Mouse (Mus musculus) forebrain, postnatal 0 days (tissue): ENCODE data around the gene Gm13757. TPM values are rescaled to one million over a fixed set of nuclear protein-coding genes. Genes with fewer than 3 reads are reported as not detected.
"Not testable (repeated sequence)": the region's sequence is repeated elsewhere in the genome, so short reads cannot be mapped to it uniquely, and the experiment has no call there.

ENCODE experiments used
- ATAC-seq: fragments of 200-750 bp; cut with Nextera tagmentation; 2 replicates; pipeline ENCODE4 v1.8.0; 2017; ENCODE audit warnings: mild to moderate bottlenecking, moderate library complexity
- DNase-seq: peaks from one replicate; pipeline ENCODE4 v3.0.0-alpha.2; 2015
- H3K27ac ChIP-seq: fragments of 300-500 bp; sonication (generic); 2 replicates; pipeline ENCODE4 v1.5.1; 2014; ENCODE audit warnings: low read depth, mild to moderate bottlenecking, antibody characterized with exemption, low read length, moderate library complexity, mixed read lengths
- H3K27me3 ChIP-seq: fragments of 300-500 bp; sonication (generic); 2 replicates; pipeline ENCODE4 v1.6.1; 2014; ENCODE audit warnings: mild to moderate bottlenecking, low read length, mixed read lengths; ENCODE audit not compliant: insufficient read depth
- H3K36me3 ChIP-seq: fragments of 300-500 bp; sonication (generic); 2 replicates; pipeline ENCODE4 v1.6.1; 2014; ENCODE audit warnings: mild to moderate bottlenecking, moderate library complexity; ENCODE audit not compliant: insufficient read depth
- H3K4me1 ChIP-seq: fragments of 300-500 bp; sonication (generic); 2 replicates; pipeline ENCODE4 v1.6.1; 2014; ENCODE audit warnings: antibody characterized with exemption; ENCODE audit not compliant: insufficient read depth
- H3K4me2 ChIP-seq: fragments of 300-500 bp; sonication (generic); 2 replicates; pipeline ENCODE4 v1.6.1; 2014; ENCODE audit warnings: low read depth, mild to moderate bottlenecking, moderate library complexity
- H3K4me3 ChIP-seq: fragments of 300-500 bp; sonication (generic); 2 replicates; pipeline ENCODE4 v1.5.1; 2014; ENCODE audit warnings: low read depth, low read length, mixed read lengths
- H3K9ac ChIP-seq: fragments of 300-500 bp; sonication (generic); 2 replicates; pipeline ENCODE4 v1.6.1; 2014; ENCODE audit warnings: mild to moderate bottlenecking
- H3K9me3 ChIP-seq: fragments of 300-500 bp; sonication (generic); 2 replicates; pipeline ENCODE4 v1.6.1; 2016; ENCODE audit warnings: low read length
- CTCF ChIP-seq: sonication (generic); IDR thresholded peaks from 2 replicates; pipeline ENCODE4 v1.5.1; 2016; ENCODE audit warnings: antibody characterized with exemption, control low read depth, low read depth
- WGBS: fragments of 180-500 bp; shearing (Covaris S2); extraction: QIAGEN DNeasy Blood & Tissue Kit; methylation state at CpG from one replicate; pipeline ENCODE4 v1.1.7; 2014; 5-methylcytosine and 5-hydroxymethylcytosine counted together
- polyA plus RNA-seq: library from polyadenylated mRNA; unstranded; fragments of >200 nt; fragmentation: Nextera tagmentation; extraction: Ambion mirVana; gene quantifications from 2 replicates; pipeline ENCODE4 v1.2.1, GENCODE M21; 2015
- total RNA-seq: library from RNA; depleted of rRNA; stranded (reverse); fragments of >200 nt; gene quantifications from 2 replicates; pipeline ENCODE4 v1.2.3, GENCODE M21; 2014; rRNA removed

Gm13757 gene
- not detected in 2 replicates for total RNA-seq
- not detected in 2 replicates for polyA plus RNA-seq

- Histone ChIP-seq H3K36me3 (no peaks in the 10 kb centered on the region), H3K9ac (no peak within 1 kb of the TSS), H3K4me1 (no peaks in the 10 kb centered on the region), H3K9me3 (no peaks in the 10 kb centered on the region), H3K4me2 (no peak within 1 kb of the TSS), H3K27ac (no peak within 1 kb of the TSS), H3K4me3 (no peak within 1 kb of the TSS), H3K27me3 (no peaks in the 10 kb centered on the region)
- WGBS = 93% methylated on average over 1 of the region's 1 CpGs
- DNase-seq = no peak
- TF ChIP-seq CTCF = no peak
- ATAC-seq = no peak
These were observed at the start of gene Gm13757 for GRCm38 (mm10) chr2:88449031-88449430. Gene Gm13757 (minus strand): TSS chr2:88449131.

- ATAC-seq = no peak
- no peak for DNase-seq
- no peak within 1 kb of the TSS for H3K9ac ChIP-seq
- 61% methylated on average over 2 of the region's 2 CpGs for WGBS
- H3K9me3 ChIP-seq = no peaks in the 10 kb centered on the region
- H3K27me3 ChIP-seq = no peaks in the 10 kb centered on the region
- no peak within 1 kb of the TSS for H3K4me3 ChIP-seq
- H3K27ac ChIP-seq = no peak within 1 kb of the TSS
- TF ChIP-seq CTCF = no peak
- no peak within 1 kb of the TSS for H3K4me2 ChIP-seq
- no peaks in the 10 kb centered on the region for H3K4me1 ChIP-seq
- H3K36me3 ChIP-seq = no peaks in the 10 kb centered on the region
These were observed 44.1 kb upstream of the Gm13757 start, which contains the start of gene Olfr1185-ps1 for GRCm38 (mm10) chr2:88493020-88493419. Gene Olfr1185-ps1 (plus strand): TSS chr2:88493320.

GRCm38 (mm10) chr2:88483298-88483697 lies 34.4 kb upstream of the Gm13757 start, which contains the start of gene Olfr1184:
Gene Olfr1184 (plus strand): TSS chr2:88483598.
- no peak within 1 kb of the TSS for H3K9ac ChIP-seq
- no peak for ATAC-seq
- no peak for TF ChIP-seq CTCF

GRCm38 (mm10) chr2:88454567-88454966 lies 5.6 kb upstream of the Gm13757 start, which contains the start of gene Olfr1183:
Gene Olfr1183 (plus strand): TSS chr2:88454867.
- not testable (repeated sequence) for H3K4me2 ChIP-seq, H3K9me3 ChIP-seq, ATAC-seq, H3K9ac ChIP-seq, DNase-seq, H3K27ac ChIP-seq, H3K27me3 ChIP-seq, H3K36me3 ChIP-seq, H3K4me3 ChIP-seq, H3K4me1 ChIP-seq
- WGBS = 78% methylated on average over 1 of the region's 1 CpGs

More at GRCm38 (mm10) chr2:88483298-88483697, 34.4 kb upstream of the Gm13757 start, which contains the start of gene Olfr1184:
- Histone ChIP-seq H3K4me3 (no peak within 1 kb of the TSS), H3K27me3 (no peaks in the 10 kb centered on the region), H3K4me1 (no peaks in the 10 kb centered on the region), H3K36me3 (no peaks in the 10 kb centered on the region), H3K9me3 (no peaks in the 10 kb centered on the region), H3K4me2 (no peak within 1 kb of the TSS), H3K27ac (no peak within 1 kb of the TSS)
- WGBS = 92% methylated on average over 2 of the region's 2 CpGs
- DNase-seq = no peak

DNA sequence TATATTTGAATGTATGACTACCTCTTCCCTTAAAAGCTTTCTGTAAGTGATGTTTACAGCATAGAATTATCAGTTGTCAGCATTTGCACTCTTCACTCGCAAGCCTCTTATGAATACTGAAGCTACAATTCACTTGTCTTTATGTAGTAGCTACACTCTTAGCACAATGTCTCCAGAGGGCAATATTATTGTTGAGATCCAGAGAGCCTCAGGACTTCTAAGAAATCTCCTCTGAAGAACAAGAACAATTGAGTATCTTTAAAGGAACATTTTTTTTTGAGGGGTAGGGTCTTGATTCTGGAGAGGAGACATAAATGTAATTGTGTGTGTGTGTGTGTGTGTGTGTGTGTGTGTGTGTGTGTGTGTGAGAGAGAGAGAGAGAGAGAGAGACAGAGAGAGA lies 22.9 kb downstream of the Gm13757 start, which contains the start of gene Olfr1181:
Olfr1181 (minus strand) TSS at position 101 of the 400 bp plus-strand sequence.
- 94% methylated on average over 1 of the region's 1 CpGs for WGBS
- H3K27ac ChIP-seq = no peak within 1 kb of the TSS
- no peak for TF ChIP-seq CTCF
- no peak within 1 kb of the TSS for H3K9ac ChIP-seq
- no peak for ATAC-seq
- H3K9me3 ChIP-seq = no peaks in the 10 kb centered on the region
- H3K36me3 ChIP-seq = no peaks in the 10 kb centered on the region
- no peaks in the 10 kb centered on the region for H3K4me1 ChIP-seq
- no peak for DNase-seq
- H3K27me3 ChIP-seq = no peaks in the 10 kb centered on the region
- no peak within 1 kb of the TSS for H3K4me3 ChIP-seq
- H3K4me2 ChIP-seq = no peak within 1 kb of the TSS

DNA sequence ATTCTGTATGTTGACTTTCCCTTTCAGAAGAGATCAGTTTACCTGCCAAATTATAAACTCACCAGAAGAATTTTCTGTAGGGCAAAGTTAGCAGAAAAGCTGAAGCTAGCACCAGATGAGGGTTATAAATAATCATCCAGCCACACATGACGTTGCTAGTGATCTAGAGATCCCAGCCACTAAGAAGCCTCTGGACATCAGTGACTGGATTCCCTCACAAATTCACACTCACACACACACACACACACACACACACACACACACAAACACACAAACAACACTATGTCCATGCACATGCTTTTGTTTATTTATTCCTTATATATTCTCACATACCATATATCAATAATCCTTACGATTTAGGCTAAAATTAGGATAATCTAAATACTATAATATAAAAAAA lies 29.9 kb downstream of the Gm13757 start, which contains the start of gene Olfr1180:
Olfr1180 (minus strand) TSS at position 101 of the 400 bp plus-strand sequence.
- DNase-seq = no peak
- no peak for TF ChIP-seq CTCF
- no peaks in the 10 kb centered on the region for H3K4me1 ChIP-seq

GRCm38 (mm10) chr2:88406353-88406752 lies 42.6 kb downstream of the Gm13757 start, which contains the start of gene Olfr1179:
Gene Olfr1179 (minus strand): TSS chr2:88406453.
- Histone ChIP-seq H3K9ac (no peak within 1 kb of the TSS), H3K36me3 (no peaks in the 10 kb centered on the region), H3K27me3 (no peaks in the 10 kb centered on the region), H3K27ac (no peak within 1 kb of the TSS), H3K4me2 (no peak within 1 kb of the TSS), H3K4me1 (no peaks in the 10 kb centered on the region), H3K4me3 (no peak within 1 kb of the TSS), H3K9me3 (no peaks in the 10 kb centered on the region)
- 89% methylated on average over 3 of the region's 3 CpGs for WGBS
- ATAC-seq (no peak), DNase-seq (no peak)
- no peak for TF ChIP-seq CTCF

More for the DNA sequence above, 29.9 kb downstream of the Gm13757 start, which contains the start of gene Olfr1180:
- ATAC-seq = no peak
- Histone ChIP-seq H3K36me3 (no peaks in the 10 kb centered on the region), H3K27me3 (no peaks in the 10 kb centered on the region), H3K4me3 (no peak within 1 kb of the TSS), H3K9ac (no peak within 1 kb of the TSS), H3K27ac (no peak within 1 kb of the TSS), H3K9me3 (no peaks in the 10 kb centered on the region), H3K4me2 (no peak within 1 kb of the TSS)
- 90% methylated on average over 2 of the region's 2 CpGs for WGBS

Other genes starting within 250 kb of the Gm13757 start
- not detected in 2 replicates for gene Olfr1170, start 220.8 kb downstream of the Gm13757 start, total RNA-seq
- gene Olfr1170, start 220.8 kb downstream of the Gm13757 start, polyA plus RNA-seq = not detected in 2 replicates
- not detected in 2 replicates for gene Olfr1173, start 169.3 kb downstream of the Gm13757 start, total RNA-seq
- not detected in 2 replicates for gene Olfr1173, start 169.3 kb downstream of the Gm13757 start, polyA plus RNA-seq
- gene Olfr1174-ps, start 134.0 kb downstream of the Gm13757 start, total RNA-seq = not detected in 2 replicates
- gene Olfr1174-ps, start 134.0 kb downstream of the Gm13757 start, polyA plus RNA-seq = not detected in 2 replicates
- not detected in 2 replicates for gene Olfr1175-ps, start 121.9 kb downstream of the Gm13757 start, total RNA-seq
- not detected in 2 replicates for gene Olfr1175-ps, start 121.9 kb downstream of the Gm13757 start, polyA plus RNA-seq
- gene Olfr1176, start 112.4 kb downstream of the Gm13757 start, total RNA-seq = not detected in 2 replicates
- not detected in 2 replicates for gene Olfr1176, start 112.4 kb downstream of the Gm13757 start, polyA plus RNA-seq
- gene Olfr1177-ps, start 102.6 kb downstream of the Gm13757 start, total RNA-seq = not detected in 2 replicates
- gene Olfr1177-ps, start 102.6 kb downstream of the Gm13757 start, polyA plus RNA-seq = not detected in 2 replicates
- gene Olfr1178, start 62.1 kb downstream of the Gm13757 start, total RNA-seq = not detected in 2 replicates
- gene Olfr1178, start 62.1 kb downstream of the Gm13757 start, polyA plus RNA-seq = not detected in 2 replicates
- not detected in 2 replicates for gene Olfr1179, start 42.7 kb downstream of the Gm13757 start, total RNA-seq
- not detected in 2 replicates for gene Olfr1179, start 42.7 kb downstream of the Gm13757 start, polyA plus RNA-seq
- gene Olfr1180, start 30.0 kb downstream of the Gm13757 start, total RNA-seq = not detected in 2 replicates
- not detected in 2 replicates for gene Olfr1180, start 30.0 kb downstream of the Gm13757 start, polyA plus RNA-seq
- gene Olfr1181, start 23.0 kb downstream of the Gm13757 start, total RNA-seq = not detected in 2 replicates
- gene Olfr1181, start 23.0 kb downstream of the Gm13757 start, polyA plus RNA-seq = not detected in 2 replicates
- gene Olfr1183, start 5.7 kb upstream of the Gm13757 start, total RNA-seq = not detected in 2 replicates
- gene Olfr1183, start 5.7 kb upstream of the Gm13757 start, polyA plus RNA-seq = not detected in 2 replicates
- not detected in 2 replicates for gene Olfr1184, start 34.5 kb upstream of the Gm13757 start, total RNA-seq
- not detected in 2 replicates for gene Olfr1184, start 34.5 kb upstream of the Gm13757 start, polyA plus RNA-seq
- not detected in 2 replicates for gene Olfr1185-ps1, start 44.2 kb upstream of the Gm13757 start, total RNA-seq
- not detected in 2 replicates for gene Olfr1185-ps1, start 44.2 kb upstream of the Gm13757 start, polyA plus RNA-seq
- not detected in 2 replicates for gene Olfr1186, start 69.4 kb upstream of the Gm13757 start, total RNA-seq
- not detected in 2 replicates for gene Olfr1186, start 69.4 kb upstream of the Gm13757 start, polyA plus RNA-seq
- gene Olfr1188, start 107.8 kb upstream of the Gm13757 start, total RNA-seq = not detected in 2 replicates
- not detected in 2 replicates for gene Olfr1188, start 107.8 kb upstream of the Gm13757 start, polyA plus RNA-seq
- 0.19 TPM in 1 of 2 replicates, not detected in the other for gene Olfr1189, start 137.3 kb upstream of the Gm13757 start, total RNA-seq
- not detected in 2 replicates for gene Olfr1189, start 137.3 kb upstream of the Gm13757 start, polyA plus RNA-seq
- gene Olfr1191-ps1, start 191.4 kb upstream of the Gm13757 start, total RNA-seq = not detected in 2 replicates
- gene Olfr1191-ps1, start 191.4 kb upstream of the Gm13757 start, polyA plus RNA-seq = not detected in 2 replicates
- not detected in 2 replicates for gene Olfr1192-ps1, start 199.4 kb upstream of the Gm13757 start, total RNA-seq
- gene Olfr1192-ps1, start 199.4 kb upstream of the Gm13757 start, polyA plus RNA-seq = not detected in 2 replicates
- gene Olfr1193, start 226.5 kb upstream of the Gm13757 start, total RNA-seq = not detected in 2 replicates
- gene Olfr1193, start 226.5 kb upstream of the Gm13757 start, polyA plus RNA-seq = not detected in 2 replicates
- not detected in 2 replicates for gene Olfr1195, start 240.1 kb upstream of the Gm13757 start, total RNA-seq
- not detected in 2 replicates for gene Olfr1195, start 240.1 kb upstream of the Gm13757 start, polyA plus RNA-seq